Mouse (Mus musculus) lung, adult 2 months (tissue): ENCODE data around the gene Timm9.

ENCODE experiments used
- CTCF ChIP-seq: fragments of 200-500 bp; IDR thresholded peaks from 2 replicates; pipeline ENCODE4 v1.5.1; 2011; ENCODE audit warnings: mild to moderate bottlenecking, low read length, control low read depth; ENCODE audit not compliant: insufficient read depth
- POLR2A ChIP-seq: fragments of 200-500 bp; IDR thresholded peaks from 2 replicates; pipeline ENCODE4 v1.6.1; 2011; ENCODE audit warnings: low read depth, mild to moderate bottlenecking, control low read depth, low read length, borderline replicate concordance; ENCODE audit errors: extremely low read depth

DNA sequence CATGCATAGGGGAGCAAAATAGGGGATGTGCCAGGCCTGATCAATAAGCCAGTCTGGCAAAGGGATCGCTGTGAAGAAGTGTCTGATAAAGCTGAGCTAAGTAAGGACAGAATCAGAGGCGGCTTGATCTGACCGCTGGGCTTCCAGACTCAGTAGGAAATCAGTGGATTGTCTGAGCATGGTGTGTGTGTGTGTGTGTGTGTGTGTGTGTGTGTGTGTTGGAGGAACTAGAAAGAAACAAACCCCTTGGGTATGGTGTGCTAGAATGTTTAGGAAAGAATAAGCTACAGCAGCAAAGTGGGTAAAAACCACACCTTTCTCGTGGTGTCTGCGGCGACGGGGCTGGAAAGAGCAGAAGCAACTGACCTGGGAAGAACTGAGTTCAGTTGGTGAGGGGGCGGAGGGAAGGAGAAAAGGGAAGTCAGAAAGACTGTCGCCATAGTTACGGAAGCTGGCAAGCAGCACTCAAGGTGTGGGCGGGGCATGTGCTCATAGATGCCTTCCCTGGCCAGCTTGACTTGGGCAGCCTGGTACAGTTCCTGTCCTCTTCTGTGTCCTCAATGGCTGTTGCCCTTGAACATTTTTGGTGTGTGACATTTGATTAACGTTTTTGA is 22.7 kb downstream of the Timm9 start:
- TF ChIP-seq CTCF: no peak
- TF ChIP-seq POLR2A: no peak
